Comparison of ENCODE assay signal across 23 mouse cellular contexts in genomic region chr6:119240871-119241705, GRCm38 (mm10). TPM values are rescaled to one million over a fixed set of nuclear protein-coding genes. Genes with fewer than 3 reads are reported as not detected.
DNase-seq lines count a peak whose midpoint lies in the region; ATAC-seq and TF ChIP-seq lines count a peak whose summit lies in the region.
"Had no signal": no experiment of that assay in that cellular context is flagged by ENCODE, and none has a peak within 500 bp of the region (broad histone marks: within the 10 kb centered on the region; RNA-seq: fewer than 3 reads in every experiment).

No protein-coding gene starts in this region.

- no peak for TF ChIP-seq CTCF in cerebellum, adult 2 months (IDR thresholded peaks at IDR 0.05; ENCODE audit: borderline replicate concordance, insufficient read depth, low read depth, low read length)
- no peak for TF ChIP-seq CTCF in gastrocnemius, adult 2 months (IDR thresholded peaks at IDR 0.05)
- TF ChIP-seq CTCF in olfactory bulb, adult 2 months (IDR thresholded peaks at IDR 0.05; ENCODE audit: insufficient read depth, low read depth, low read length) = no peak

- no peaks in the 10 kb centered on the region for H3K27me3 ChIP-seq in cerebellum, adult 2 months (ENCODE audit: control insufficient read depth, insufficient read depth, low read length)
- H3K27me3 ChIP-seq in intestine, embryonic 15.5 days (replicated peaks) = no peaks in the 10 kb centered on the region
- H3K27me3 ChIP-seq: neural tube, embryonic 13.5 days had no signal

- H3K9ac ChIP-seq in intestine, embryonic 15.5 days = no peak overlapping the region
- H3K9ac ChIP-seq: heart, embryonic 12.5 days; liver, embryonic 13.5 days; neural tube, embryonic 13.5 days had no signal

- intact Hi-C loops in gastrocnemius, adult 2 months (cut with DNase I) = no loop called here
- intact Hi-C loops in gastrocnemius, postnatal 36 days (cut with DNase I) = no loop called here

- no peak for ATAC-seq in intestine, embryonic 15.5 days
- ATAC-seq: CD4-positive, CD25-positive, alpha-beta regulatory T cell, adult 4 months; forebrain, embryonic 14.5 days had no signal

- DNase-seq in cerebellum, adult 2 months = no peak
- no peak for DNase-seq in cerebellum, adult 9-10 months
- no peak for DNase-seq in gastrocnemius, adult 2 months
- DNase-seq in gastrocnemius, postnatal 36 days = no peak
- DNase-seq in layer of hippocampus, adult 9-11 months = peak; percentile 69
- no peak for DNase-seq in layer of hippocampus, postnatal 10 days (ENCODE audit: low spot score in 2 of 2)
- DNase-seq: gastrocnemius, postnatal 10 days; kidney, adult 2 months; kidney, postnatal 25 days; liver, embryonic 13.5 days; right cerebral cortex, postnatal 4 days; thymus, adult 18-20 months had no signal

- TF ChIP-seq POLR2A in cerebellum, adult 2 months (IDR thresholded peaks at IDR 0.05; ENCODE audit: borderline replicate concordance, insufficient read depth, low read length) = no peak
- no peak for TF ChIP-seq POLR2A in olfactory bulb, adult 2 months (IDR thresholded peaks at IDR 0.05; ENCODE audit: insufficient read depth, low read depth, low read length)

- peaks cover 54% of the 10 kb centered on the region for H3K4me1 ChIP-seq in cerebellum, adult 2 months (ENCODE audit: control insufficient read depth, insufficient read depth, low read length)
- H3K4me1 ChIP-seq in olfactory bulb, adult 2 months (ENCODE audit: control insufficient read depth, insufficient read depth, low read length) = peaks cover 34% of the 10 kb centered on the region
- H3K4me1 ChIP-seq in intestine, embryonic 15.5 days (replicated peaks) = no peaks in the 10 kb centered on the region
- H3K4me1 ChIP-seq: heart, embryonic 12.5 days; liver, embryonic 13.5 days had no signal

- H3K4me3 ChIP-seq in cerebellum, adult 2 months (replicated peaks; ENCODE audit: insufficient read depth, low read depth, low read length) = no peak overlapping the region
- H3K4me3 ChIP-seq in gastrocnemius, adult 2 months = no peak overlapping the region
- H3K4me3 ChIP-seq in olfactory bulb, adult 2 months (ENCODE audit: insufficient read depth, low read depth, low read length) = no peak overlapping the region
- no peak overlapping the region for H3K4me3 ChIP-seq in intestine, embryonic 15.5 days (replicated peaks)
- H3K4me3 ChIP-seq: heart, embryonic 12.5 days; limb, embryonic 10.5 days; liver, embryonic 13.5 days; neural tube, embryonic 13.5 days had no signal

- H3K4me2 ChIP-seq in intestine, embryonic 15.5 days (replicated peaks) = no peak overlapping the region
- H3K4me2 ChIP-seq: heart, embryonic 12.5 days; liver, embryonic 13.5 days; neural tube, embryonic 13.5 days had no signal

- no peaks in the 10 kb centered on the region for H3K36me3 ChIP-seq in intestine, embryonic 15.5 days
- H3K36me3 ChIP-seq: G1E; heart, embryonic 12.5 days; limb, embryonic 10.5 days; liver, embryonic 13.5 days; neural tube, embryonic 13.5 days had no signal

- peak overlapping the region; percentile 4; the same call in 1 of the 2 replicates for H3K27ac ChIP-seq in cerebellum, adult 2 months (ENCODE audit: insufficient read depth, low read length)
- peak overlapping the region; percentile 6; the same call in 1 of the 2 replicates for H3K27ac ChIP-seq in gastrocnemius, adult 2 months
- peak overlapping the region; percentile 42 for H3K27ac ChIP-seq in olfactory bulb, adult 2 months (ENCODE audit: insufficient read depth, low read depth, low read length)
- H3K27ac ChIP-seq in intestine, embryonic 15.5 days = no peak overlapping the region
- H3K27ac ChIP-seq: limb, embryonic 10.5 days; liver, embryonic 13.5 days; neural tube, embryonic 13.5 days had no signal

- no peaks in the 10 kb centered on the region for H3K9me3 ChIP-seq in intestine, embryonic 15.5 days
- H3K9me3 ChIP-seq: limb, embryonic 10.5 days had no signal

- 64% methylated on average over 21 of the region's 21 CpGs for WGBS in cerebellum, adult 2 months
- 57% methylated on average over 21 of the region's 21 CpGs for WGBS in olfactory bulb, adult 2 months
- WGBS in intestine, embryonic 15.5 days = 42% methylated on average over 21 of the region's 21 CpGs

RNA-seq across cellular contexts. Expression of gene Cacna2d4, which starts 4.8 kb away (rescaled TPM):
- polyA plus RNA-seq in cerebellum, adult 2 months (2012; rRNA removed) = 3.2 and 3.6 TPM in 2 replicates
- total RNA-seq in gastrocnemius, adult 2 months (2021) = 1 to 10 TPM in 1 of 2 experiments, under 1 TPM in 1; 0.33 to 2.7 TPM
- 1 to 10 TPM in 1 of 2 experiments, under 1 TPM in 1; 0.87 to 3.1 TPM for total RNA-seq in gastrocnemius, postnatal 36 days (2021)
- total RNA-seq in layer of hippocampus, postnatal 10 days (2021) = 1 to 10 TPM; 1.1 to 2.0 TPM
- not detected in 2 replicates for polyA plus RNA-seq in olfactory bulb, adult 2 months (2012; ENCODE audit: insufficient read depth, insufficient read length, low replicate concordance, missing spikeins)
- 0.04 and 0.30 TPM in 2 replicates for polyA plus RNA-seq in intestine, embryonic 15.5 days (2015; fragmentation: Nextera tagmentation; extraction: Ambion mirVana)
- total RNA-seq: adrenal gland, adult 18-20 months; heart, postnatal 25 days had no signal
- polyA plus RNA-seq: G1E; heart, embryonic 12.5 days; limb, embryonic 10.5 days; liver, embryonic 13.5 days; lung, embryonic 16.5 days had no signal

RNA-seq across cellular contexts. Expression of gene Cacna1c, which starts 44.9 kb away (rescaled TPM):
- polyA plus RNA-seq in cerebellum, adult 2 months (2012; rRNA removed) = 16.7 and 17.8 TPM in 2 replicates
- total RNA-seq in gastrocnemius, adult 2 months (2021) = 1 to 10 TPM; 1.7 to 1.9 TPM
- 1 to 10 TPM; 1.5 to 2.3 TPM for total RNA-seq in gastrocnemius, postnatal 36 days (2021)
- total RNA-seq in layer of hippocampus, postnatal 10 days (2021) = 10 to 100 TPM; 72.7 to 76.0 TPM
- polyA plus RNA-seq in olfactory bulb, adult 2 months (2012; ENCODE audit: insufficient read depth, insufficient read length, low replicate concordance, missing spikeins) = 35.8 TPM in 1 of 2 replicates, not detected in the other
- polyA plus RNA-seq in intestine, embryonic 15.5 days (2015; fragmentation: Nextera tagmentation; extraction: Ambion mirVana) = 3.0 and 3.3 TPM in 2 replicates
- polyA plus RNA-seq: G1E had no signal

Comparison
In these comparisons a context has a peak if more than half of its experiments do, and no peak if none do; other contexts are left out.
1. RNA of gene Cacna1c, which starts 44.9 kb away (total RNA-seq): 72.7 to 76.0 TPM in layer of hippocampus, postnatal 10 days; 1.5 to 2.3 TPM in gastrocnemius, postnatal 36 days and 1.7 to 1.9 TPM in gastrocnemius, adult 2 months; every median in the first group is over 10 times any median in the second.